Mouse (Mus musculus) myocyte (in vitro differentiated cells): ENCODE measurements around the gene Xpo4. TPM values are rescaled to one million over a fixed set of nuclear protein-coding genes. Genes with fewer than 3 reads are reported as not detected.

Experiments
- H3K27me3 ChIP-seq: one replicate; pipeline ENCODE4 v1.6.1; 2011; ENCODE audit not compliant: control insufficient read depth, insufficient read depth, insufficient read length
- H3K36me3 ChIP-seq: one replicate; pipeline ENCODE4 v1.6.1; 2011; ENCODE audit not compliant: control insufficient read depth, insufficient read depth
- H3K4me2 ChIP-seq: one replicate; pipeline ENCODE4 v1.6.1; 2011; ENCODE audit warnings: low read depth, control low read depth
- H3K4me3 ChIP-seq: one replicate; pipeline ENCODE4 v1.5.1; 2011; ENCODE audit warnings: mild to moderate bottlenecking, control low read depth, moderate library complexity
- H3K79me2 ChIP-seq: one replicate; pipeline ENCODE4 v1.6.1; 2011; ENCODE audit not compliant: control insufficient read depth, insufficient read depth
- H3ac ChIP-seq: one replicate; pipeline ENCODE4 v1.6.1; 2011; ENCODE audit not compliant: control insufficient read depth, insufficient read length
- CEBPB ChIP-seq: IDR thresholded peaks from 2 replicates; pipeline ENCODE4 v1.6.1; 2011; ENCODE audit warnings: mild to moderate bottlenecking, moderate library complexity; ENCODE audit not compliant: poor library complexity, insufficient read depth, severe bottlenecking
- E2F4 ChIP-seq: IDR thresholded peaks from one replicate; pipeline ENCODE4 v1.6.1; 2011; ENCODE audit warnings: mild to moderate bottlenecking, control low read depth, moderate library complexity; ENCODE audit not compliant: insufficient read depth
- MAX ChIP-seq: IDR thresholded peaks from one replicate; pipeline ENCODE4 v1.6.1; 2011; ENCODE audit warnings: low read depth, mild to moderate bottlenecking, control low read depth
- MYOD1 ChIP-seq, 3 experiments: IDR thresholded peaks; one replicate each; pipeline ENCODE4 v1.6.1; 2011; ENCODE audit warnings: control low read depth in 2 of 3, low read depth in 2 of 3, mild to moderate bottlenecking in 2 of 3, moderate library complexity in 1 of 3; ENCODE audit not compliant: insufficient read length in 2 of 3, control insufficient read depth in 1 of 3
- MYOG ChIP-seq, 3 experiments: IDR thresholded peaks; one replicate each; pipeline ENCODE4 v1.6.1; 2011; ENCODE audit warnings: control low read depth in 2 of 3, low read depth in 2 of 3, mild to moderate bottlenecking in 2 of 3; ENCODE audit not compliant: insufficient read length in 2 of 3, control insufficient read depth in 1 of 3, insufficient read depth in 1 of 3
- POLR2A ChIP-seq: IDR thresholded peaks from one replicate; pipeline ENCODE4 v1.6.1; 2011; ENCODE audit warnings: low read depth, mild to moderate bottlenecking, control low read depth, moderate library complexity; ENCODE audit not compliant: insufficient read length
- POLR2AphosphoS2 ChIP-seq: IDR thresholded peaks from one replicate; pipeline ENCODE4 v1.6.1; 2011; ENCODE audit warnings: low read depth, control low read depth; ENCODE audit not compliant: insufficient read length
- REST ChIP-seq: IDR thresholded peaks from one replicate; pipeline ENCODE4 v1.6.1; 2011; ENCODE audit warnings: mild to moderate bottlenecking, control low read depth, moderate library complexity; ENCODE audit not compliant: insufficient read depth, insufficient read length
- SRF ChIP-seq: IDR thresholded peaks from one replicate; pipeline ENCODE4 v1.6.1; 2011; ENCODE audit warnings: low read depth; ENCODE audit not compliant: control insufficient read depth, insufficient read length
- TCF12 ChIP-seq: IDR thresholded peaks from one replicate; pipeline ENCODE4 v1.6.1; 2011; ENCODE audit warnings: mild to moderate bottlenecking, control low read depth; ENCODE audit not compliant: poor library complexity, insufficient read depth, severe bottlenecking
- TCF3 ChIP-seq: IDR thresholded peaks from one replicate; pipeline ENCODE4 v1.6.1; 2011; ENCODE audit warnings: low read depth, control low read depth; ENCODE audit not compliant: insufficient read length
- USF1 ChIP-seq: IDR thresholded peaks from one replicate; pipeline ENCODE4 v1.6.1; 2011; ENCODE audit warnings: low read depth, mild to moderate bottlenecking, control low read depth, moderate library complexity
- polyA plus RNA-seq: library from polyadenylated mRNA; unstranded; fragments of >200 nt; fragmentation: generic; extraction: Trizol; gene quantifications from one replicate; pipeline ENCODE4 v1.2.1, GENCODE M21; 2012; ENCODE audit warnings: missing spikeins

Xpo4 gene
- polyA plus RNA-seq, 1 experiment: 3.0 TPM

DNA sequence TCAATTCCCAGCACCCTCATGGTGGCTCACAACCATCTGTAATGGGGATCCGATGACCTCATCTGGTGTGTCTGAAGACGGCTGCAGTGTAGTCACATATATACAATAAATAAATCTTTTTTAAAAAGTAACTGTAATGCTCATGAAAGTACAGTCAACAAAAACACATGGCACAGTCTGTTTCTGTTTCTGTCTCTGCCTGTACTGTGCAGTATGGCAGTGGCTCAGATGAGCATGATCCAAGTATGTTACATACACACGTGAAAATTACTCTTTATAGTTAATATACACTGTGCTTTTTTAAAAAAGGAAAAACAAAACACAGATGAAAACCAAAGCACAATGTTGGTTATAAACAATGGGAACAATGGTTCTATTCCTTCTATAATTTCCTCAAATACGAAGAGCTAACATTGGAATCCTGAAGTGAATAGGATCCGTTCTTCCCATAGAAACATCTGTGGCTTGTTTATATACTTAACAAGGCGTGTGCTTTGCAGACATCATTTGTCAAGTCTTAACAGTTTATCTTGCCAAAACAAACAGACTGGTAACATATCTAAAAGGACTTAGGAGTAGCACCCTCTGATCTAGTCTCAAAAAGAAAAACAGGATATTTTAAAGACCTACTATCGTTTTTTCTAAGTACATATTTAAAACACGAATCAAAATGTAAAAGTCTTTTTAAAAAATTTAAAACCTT lies 58.4 kb downstream of the Xpo4 start:
- TF ChIP-seq E2F4 (no peak), CEBPB (no peak), REST (no peak), TCF3 (no peak), MYOD1 (IDR thresholded peaks at IDR 0.05; ENCODE audit: control insufficient read depth in 1 of 3, insufficient read length in 2 of 3, low read depth in 2 of 3) (no peak), POLR2AphosphoS2 (no peak), TCF12 (no peak), POLR2A (no peak), MAX (no peak), USF1 (no peak), SRF (no peak), MYOG (IDR thresholded peaks at IDR 0.05; ENCODE audit: control insufficient read depth in 1 of 3, insufficient read depth in 1 of 3, insufficient read length in 2 of 3, low read depth in 2 of 3) (no peak)
- H3K36me3 ChIP-seq: peaks cover 16% of the 10 kb centered on the region
- H3K4me2 ChIP-seq: peak overlapping the region; percentile 31
- H3K79me2 ChIP-seq: peaks cover 13% of the 10 kb centered on the region
- H3ac ChIP-seq: no peak overlapping the region
- no peak overlapping the region for H3K4me3 ChIP-seq
- no peaks in the 10 kb centered on the region for H3K27me3 ChIP-seq

DNA sequence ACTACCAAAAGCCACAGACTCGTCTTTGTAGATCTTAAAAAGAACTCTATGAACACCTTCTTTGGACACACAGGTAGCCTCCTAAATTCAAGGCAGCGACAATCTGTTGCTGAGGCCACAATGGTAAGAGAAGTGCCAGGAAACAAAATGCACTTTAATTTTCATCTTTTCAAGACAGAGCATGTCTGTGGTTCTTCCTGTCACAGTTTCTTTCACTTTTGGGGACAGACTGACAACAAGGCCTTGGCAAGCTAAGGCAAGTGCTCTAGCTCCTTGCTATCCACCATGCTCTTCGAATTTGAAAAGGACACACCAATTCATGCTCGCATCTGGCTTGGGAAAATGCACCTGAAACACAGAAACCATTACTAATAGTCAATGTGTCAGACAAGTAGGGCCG lies 72.0 kb downstream of the Xpo4 start:
- no peak overlapping the region for H3ac ChIP-seq
- H3K79me2 ChIP-seq: no peaks in the 10 kb centered on the region
- H3K4me3 ChIP-seq: no peak overlapping the region
- H3K27me3 ChIP-seq: no peaks in the 10 kb centered on the region
- TF ChIP-seq USF1 (no peak), MYOG (IDR thresholded peaks at IDR 0.05; ENCODE audit: control insufficient read depth in 1 of 3, insufficient read depth in 1 of 3, insufficient read length in 2 of 3, low read depth in 2 of 3) (no peak), TCF3 (no peak)
- peaks cover 41% of the 10 kb centered on the region for H3K36me3 ChIP-seq
- no peak overlapping the region for H3K4me2 ChIP-seq

GRCm38 (mm10) chr14:57591830-57592229 lies 73.4 kb downstream of the Xpo4 start:
- H3K4me3 ChIP-seq: no peak overlapping the region
- no peak overlapping the region for H3K4me2 ChIP-seq
- no peaks in the 10 kb centered on the region for H3K27me3 ChIP-seq
- H3K79me2 ChIP-seq: no peaks in the 10 kb centered on the region
- H3K36me3 ChIP-seq: peaks cover 38% of the 10 kb centered on the region
- no peak overlapping the region for H3ac ChIP-seq
- TF ChIP-seq USF1 (no peak), MYOD1 (IDR thresholded peaks at IDR 0.05; ENCODE audit: control insufficient read depth in 1 of 3, insufficient read length in 2 of 3, low read depth in 2 of 3) (no peak), SRF (no peak), MYOG (IDR thresholded peaks at IDR 0.05; ENCODE audit: control insufficient read depth in 1 of 3, insufficient read depth in 1 of 3, insufficient read length in 2 of 3, low read depth in 2 of 3) (no peak), CEBPB (no peak), MAX (no peak), E2F4 (no peak), REST (no peak), POLR2A (no peak), POLR2AphosphoS2 (no peak), TCF3 (no peak), TCF12 (no peak)

DNA sequence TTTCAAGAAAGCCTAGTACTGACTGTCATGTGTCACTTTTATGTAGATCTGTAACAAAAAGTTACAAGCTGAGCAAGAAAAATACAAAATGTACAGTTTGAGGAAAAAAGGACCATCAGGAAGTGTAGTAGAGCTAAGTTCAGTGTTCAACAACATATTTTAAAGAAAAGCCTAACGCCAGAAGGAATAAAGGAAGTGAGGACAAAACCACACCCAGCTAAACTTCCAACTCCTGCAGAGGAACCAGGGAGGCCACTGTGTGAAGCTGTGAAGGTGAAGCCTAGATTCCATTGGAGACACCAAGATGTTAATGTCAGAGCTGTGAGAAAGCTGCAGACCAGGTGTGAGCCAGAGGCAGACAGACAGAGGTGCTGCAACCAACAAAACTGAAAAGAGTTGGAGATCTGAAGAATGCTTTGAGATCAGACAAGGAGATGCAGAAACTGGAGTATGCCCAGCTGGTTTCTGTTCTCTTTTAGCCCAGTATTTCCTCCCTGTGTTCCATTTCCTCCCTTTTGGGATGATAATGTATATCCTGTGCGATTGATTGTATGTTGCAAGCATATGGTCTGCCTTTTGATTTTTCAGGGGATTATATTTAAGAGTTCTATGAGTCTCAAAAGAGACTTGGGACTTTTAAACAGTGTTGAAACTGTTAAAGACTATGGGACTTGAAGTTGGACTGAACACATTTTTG lies 88.7 kb downstream of the Xpo4 start:
- no peak for TF ChIP-seq TCF12
- TF ChIP-seq POLR2A: no peak
- no peak for TF ChIP-seq SRF
- TF ChIP-seq USF1: no peak
- Histone ChIP-seq H3K36me3 (peaks cover 15% of the 10 kb centered on the region), H3K27me3 (no peaks in the 10 kb centered on the region), H3K79me2 (no peaks in the 10 kb centered on the region), H3ac (no peak overlapping the region), H3K4me3 (no peak overlapping the region), H3K4me2 (no peak overlapping the region)
